Comparison of ENCODE assay signal across 9 mouse cellular contexts in genomic region chr6:122739952-122740351, GRCm38 (mm10). TPM values are rescaled to one million over a fixed set of nuclear protein-coding genes. Genes with fewer than 3 reads are reported as not detected.
A peak's percentile ranks its signal among the peaks of the same experiment; 100 is the strongest.
DNase-seq lines count a peak whose midpoint lies in the region; ATAC-seq and TF ChIP-seq lines count a peak whose summit lies in the region.
"Had no signal": no experiment of that assay in that cellular context is flagged by ENCODE, and none has a peak within 500 bp of the region (broad histone marks: within the 10 kb centered on the region; RNA-seq: fewer than 3 reads in every experiment).

No protein-coding gene starts in this region.

- H3K4me2 ChIP-seq in forebrain, embryonic 12.5 days: peak overlapping the region; percentile 24; the same call in 1 of the 2 replicates
- H3K4me2 ChIP-seq in liver, postnatal 0 days (ENCODE audit: low read depth, low read length): peak overlapping the region; percentile 43
- peak overlapping the region; percentile 78 for H3K4me2 ChIP-seq in neural tube, embryonic 14.5 days (ENCODE audit: low read depth, low read length)

- no peak overlapping the region for H3K9ac ChIP-seq in forebrain, embryonic 12.5 days
- H3K9ac ChIP-seq in liver, postnatal 0 days (replicated peaks): no peak overlapping the region
- H3K9ac ChIP-seq in neural tube, embryonic 14.5 days (replicated peaks; ENCODE audit: low read depth, low read length): no peak overlapping the region

- WGBS in forebrain, embryonic 12.5 days: 9% methylated on average over 8 of the region's 8 CpGs
- 14% methylated on average over 8 of the region's 8 CpGs for WGBS in liver, postnatal 0 days (ENCODE audit: insufficient replicate concordance)
- 8% methylated on average over 8 of the region's 8 CpGs for WGBS in neural tube, embryonic 14.5 days

- peak; percentile 86 for TF ChIP-seq CTCF in liver, postnatal 0 days (IDR thresholded peaks at IDR 0.05; ENCODE audit: low read depth)
- peak; percentile 73; the same call in 1 of the 2 replicates for TF ChIP-seq CTCF in testis, adult 2 months (IDR thresholded peaks at IDR 0.05; ENCODE audit: control insufficient read depth, insufficient read depth, insufficient replicate concordance, low read depth, low read length)

- peak; percentile 75 for ATAC-seq in forebrain, embryonic 12.5 days (ENCODE audit: low FRiP score)
- 0 out of 2 replicates have a peak, but pooled peaks have one; percentile 51 for ATAC-seq in liver, postnatal 0 days
- ATAC-seq in neural tube, embryonic 14.5 days (ENCODE audit: low read depth): peak; percentile 64

- no peaks in the 10 kb centered on the region for H3K36me3 ChIP-seq in forebrain, embryonic 12.5 days (replicated peaks)
- H3K36me3 ChIP-seq in liver, postnatal 0 days (replicated peaks; ENCODE audit: insufficient read depth, low read length): no peaks in the 10 kb centered on the region; the same call in 1 of the 2 replicates
- 0 out of 2 replicates have a peak, but pooled peaks cover 3% of the 10 kb centered on the region for H3K36me3 ChIP-seq in neural tube, embryonic 14.5 days (ENCODE audit: control insufficient read depth, insufficient read depth, low read length)
- H3K36me3 ChIP-seq in testis, adult 2 months (ENCODE audit: control insufficient read depth, insufficient read depth, low read length): peaks cover 1% of the 10 kb centered on the region; the same call in 1 of the 2 replicates

- H3K27me3 ChIP-seq in forebrain, embryonic 12.5 days: peaks cover 35% of the 10 kb centered on the region
- peaks cover 20% of the 10 kb centered on the region for H3K27me3 ChIP-seq in liver, postnatal 0 days (ENCODE audit: insufficient read depth, low read length)
- H3K27me3 ChIP-seq in neural tube, embryonic 14.5 days (ENCODE audit: control insufficient read depth, insufficient read depth, low read length): peaks cover 10% of the 10 kb centered on the region
- H3K27me3 ChIP-seq in testis, adult 2 months (ENCODE audit: control insufficient read depth, insufficient read depth, low read length): no peaks in the 10 kb centered on the region

- no peak for TF ChIP-seq EP300 in liver, postnatal 0 days (IDR thresholded peaks at IDR 0.05; ENCODE audit: low read depth)

- intact Hi-C loops in heart, postnatal 10 days (cut with DNase I): loop anchor here (1.0 to 5.0 kb wide), 3 partner anchors 21 to 132 kb away; partner anchors contain the start of gene Necap1

- 0 out of 2 replicates have a peak overlapping the region, but pooled peaks have one; percentile 1 for H3K4me3 ChIP-seq in forebrain, embryonic 12.5 days (replicated peaks)
- peak overlapping the region; percentile 15 for H3K4me3 ChIP-seq in liver, postnatal 0 days (ENCODE audit: low read depth, low read length)
- H3K4me3 ChIP-seq in neural tube, embryonic 14.5 days (ENCODE audit: low read depth, low read length): 0 out of 2 replicates have a peak overlapping the region, but pooled peaks have one; percentile 54
- H3K4me3 ChIP-seq in testis, adult 2 months (ENCODE audit: control insufficient read depth, low read depth, low read length): no peak overlapping the region

- H3K4me1 ChIP-seq in forebrain, embryonic 12.5 days: peaks cover 17% of the 10 kb centered on the region
- H3K4me1 ChIP-seq in liver, postnatal 0 days (ENCODE audit: insufficient read depth): peaks cover 9% of the 10 kb centered on the region; the same call in 1 of the 2 replicates
- no peaks in the 10 kb centered on the region for H3K4me1 ChIP-seq in neural tube, embryonic 14.5 days (ENCODE audit: control insufficient read depth, insufficient read depth, low read length)
- H3K4me1 ChIP-seq in testis, adult 2 months (ENCODE audit: control insufficient read depth, insufficient read depth, low read length): peaks cover 13% of the 10 kb centered on the region

- no peak overlapping the region for H3K27ac ChIP-seq in forebrain, embryonic 12.5 days
- H3K27ac ChIP-seq in liver, postnatal 0 days (ENCODE audit: low read depth): no peak overlapping the region
- H3K27ac ChIP-seq in neural tube, embryonic 14.5 days (ENCODE audit: low read depth, low read length): no peak overlapping the region
- H3K27ac ChIP-seq in testis, adult 2 months (ENCODE audit: control insufficient read depth, insufficient read depth, low read depth, low read length): no peak overlapping the region

- H3K9me3 ChIP-seq in forebrain, embryonic 12.5 days: no peaks in the 10 kb centered on the region
- no peaks in the 10 kb centered on the region for H3K9me3 ChIP-seq in liver, postnatal 0 days (ENCODE audit: low read length)
- H3K9me3 ChIP-seq in neural tube, embryonic 14.5 days (ENCODE audit: control insufficient read depth, low read length): no peaks in the 10 kb centered on the region

- peak; percentile 95 for DNase-seq in ES-CJ7 (ENCODE audit: low read depth, low spot score)
- peak; percentile 62 for DNase-seq in c-Kit-positive CD71-positive TER-119-positive erythroid progenitor cells, embryonic 14.5 days (ENCODE audit: low spot score)
- DNase-seq in heart, postnatal 10 days: peak; percentile 72 to 86
- DNase-seq in kidney, postnatal 4 days: peak; percentile 80 to 84
- peak; percentile 71 for DNase-seq in liver, postnatal 0 days

- TF ChIP-seq POLR2A in testis, adult 2 months (IDR thresholded peaks at IDR 0.05; ENCODE audit: control insufficient read depth, low read depth, low read length): no peak

RNA-seq across cellular contexts. Expression of gene Nanog, which starts 32.7 kb away (rescaled TPM):
- polyA plus RNA-seq in forebrain, embryonic 12.5 days (2016; fragmentation: Nextera tagmentation; extraction: Ambion mirVana): 0.19 and 0.22 TPM in 2 replicates
- total RNA-seq in heart, postnatal 10 days (2021): not detected
- not detected in 2 replicates for polyA plus RNA-seq in liver, postnatal 0 days (2015; fragmentation: Nextera tagmentation; extraction: Ambion mirVana)
- polyA plus RNA-seq in neural tube, embryonic 14.5 days (2014; fragmentation: Nextera tagmentation; extraction: Ambion mirVana): 0.29 and 0.30 TPM in 2 replicates
- polyA plus RNA-seq in testis, adult 2 months (2012; rRNA removed): 0.08 and 0.10 TPM in 2 replicates
- total RNA-seq: layer of hippocampus, postnatal 25 days had no signal

Comparison
In these comparisons a context has a peak if more than half of its experiments do, and no peak if none do; other contexts are left out.
1. H3K4me2 ChIP-seq: peak in every context shown above with its lines; median percentile 78 in neural tube, embryonic 14.5 days; 43 in liver, postnatal 0 days; 24 in forebrain, embryonic 12.5 days.